Mouse (Mus musculus) heart, adult 2 months (tissue): ENCODE data around the gene Tfap2b. TPM values are rescaled to one million over a fixed set of nuclear protein-coding genes. Genes with fewer than 3 reads are reported as not detected.

Experiments used
- DNase-seq, 2 experiments: peaks; one replicate each; pipeline ENCODE4 v3.0.0; 2021
- H3K27ac ChIP-seq: fragments of 200-600 bp; 2 replicates; pipeline ENCODE4 v1.8.1; 2022
- H3K27me3 ChIP-seq: fragments of 200-500 bp; 2 replicates; pipeline ENCODE4 v1.6.1; 2012; ENCODE audit warnings: mild to moderate bottlenecking, low read length, inconsistent platforms, mixed read lengths; ENCODE audit not compliant: control insufficient read depth, insufficient read depth
- H3K36me3 ChIP-seq: fragments of 200-500 bp; 2 replicates; pipeline ENCODE4 v1.6.1; 2012; ENCODE audit warnings: low read length, inconsistent platforms; ENCODE audit not compliant: control insufficient read depth, insufficient read depth
- H3K4me1 ChIP-seq: fragments of 200-500 bp; 2 replicates; pipeline ENCODE4 v1.6.1; 2011; ENCODE audit warnings: low read length; ENCODE audit not compliant: control insufficient read depth, insufficient read depth
- H3K4me3 ChIP-seq: fragments of 200-600 bp; 2 replicates; pipeline ENCODE4 v1.8.1; 2022
- H3K79me2 ChIP-seq: fragments of 200-500 bp; replicated peaks from 2 replicates; pipeline ENCODE4 v1.6.1; 2012; ENCODE audit warnings: mild to moderate bottlenecking, inconsistent platforms, low read length, moderate library complexity, mixed read lengths; ENCODE audit not compliant: control insufficient read depth, insufficient read depth
- H3K9ac ChIP-seq: fragments of 200-500 bp; 2 replicates; pipeline ENCODE4 v1.6.1; 2012; ENCODE audit warnings: low read depth, mild to moderate bottlenecking, control low read depth, inconsistent platforms, low read length, mixed read lengths
- CTCF ChIP-seq: fragments of 200-600 bp; IDR thresholded peaks from 2 replicates; pipeline ENCODE4 v1.8.1; 2022; ENCODE audit warnings: antibody characterized with exemption, mild to moderate bottlenecking, moderate library complexity
- EP300 ChIP-seq: fragments of 200-500 bp; IDR thresholded peaks from 2 replicates; pipeline ENCODE4 v1.6.1; 2011; ENCODE audit warnings: low read depth, low read length, control low read depth; ENCODE audit not compliant: insufficient read depth
- POLR2A ChIP-seq: fragments of 200-500 bp; IDR thresholded peaks from 2 replicates; pipeline ENCODE4 v1.6.1; 2011; ENCODE audit warnings: mild to moderate bottlenecking, low read depth, low read length, control low read depth; ENCODE audit not compliant: insufficient read depth
- WGBS: fragments of 180-500 bp; shearing (Covaris S2); methylation state at CpG from one replicate; pipeline ENCODE4 v1.1.7; 2018; 5-methylcytosine and 5-hydroxymethylcytosine counted together
- intact Hi-C: fragments of 180-260 bp; cut with DNase I; formaldehyde crosslinking; loops from one replicate; pipeline ENCODE4 v1.15.1; 2025
- polyA plus RNA-seq: library from polyadenylated mRNA; depleted of rRNA; stranded (reverse); fragments of >200 nt; gene quantifications from 2 replicates; pipeline ENCODE4 v1.2.3, GENCODE M21; 2012
- total RNA-seq, 2 experiments: library from RNA; stranded (reverse); gene quantifications; 2 replicates each; pipeline ENCODE4 v1.2.3; 2021

Gene Tfap2b
- total and polyA plus RNA-seq, 3 experiments: 0.16 TPM; not detected in 2

- intact Hi-C loops: no loop called here
- H3K9ac ChIP-seq: no peak overlapping the region
- H3K4me3 ChIP-seq: no peak overlapping the region
- 3% methylated on average over 36 of the region's 36 CpGs for WGBS
- no peaks in the 10 kb centered on the region for H3K36me3 ChIP-seq
- no peak for DNase-seq
- no peaks in the 10 kb centered on the region for H3K79me2 ChIP-seq
- no peak for TF ChIP-seq EP300
- TF ChIP-seq POLR2A: no peak
- no peak for TF ChIP-seq CTCF
- H3K4me1 ChIP-seq: no peaks in the 10 kb centered on the region
- H3K27ac ChIP-seq: no peak overlapping the region
- peaks cover 19% of the 10 kb centered on the region for H3K27me3 ChIP-seq
These were observed 5.2 kb downstream of the Tfap2b start for GRCm38 (mm10) chr1:19213851-19214395.

GRCm38 (mm10) chr1:19217391-19217790 lies 8.7 kb downstream of the Tfap2b start:
- Histone ChIP-seq H3K4me1 (no peaks in the 10 kb centered on the region), H3K27me3 (peaks cover 11% of the 10 kb centered on the region), H3K36me3 (no peaks in the 10 kb centered on the region), H3K27ac (no peak overlapping the region), H3K79me2 (no peaks in the 10 kb centered on the region), H3K4me3 (no peak overlapping the region), H3K9ac (no peak overlapping the region)
- TF ChIP-seq POLR2A (no peak), EP300 (no peak), CTCF (no peak)
- no peak for DNase-seq
- 7% methylated on average over 16 of the region's 16 CpGs for WGBS
- intact Hi-C loops: no loop called here

GRCm38 (mm10) chr1:19218221-19218620 lies 9.5 kb downstream of the Tfap2b start:
- no peak for DNase-seq
- WGBS: 2% methylated on average over 7 of the region's 7 CpGs
- no peaks in the 10 kb centered on the region for H3K36me3 ChIP-seq
- no peak overlapping the region for H3K9ac ChIP-seq
- intact Hi-C loops: no loop called here
- no peaks in the 10 kb centered on the region for H3K79me2 ChIP-seq
- TF ChIP-seq CTCF: no peak
- TF ChIP-seq POLR2A: no peak
- TF ChIP-seq EP300: no peak
- no peaks in the 10 kb centered on the region for H3K4me1 ChIP-seq
- H3K27me3 ChIP-seq: peaks cover 10% of the 10 kb centered on the region
- no peak overlapping the region for H3K27ac ChIP-seq
- no peak overlapping the region for H3K4me3 ChIP-seq

- no peak overlapping the region for H3K27ac ChIP-seq
- no peaks in the 10 kb centered on the region for H3K4me1 ChIP-seq
- H3K36me3 ChIP-seq: no peaks in the 10 kb centered on the region
- no peak overlapping the region for H3K9ac ChIP-seq
- H3K4me3 ChIP-seq: no peak overlapping the region
- DNase-seq: no peak
- TF ChIP-seq POLR2A (no peak), EP300 (no peak), CTCF (no peak)
- H3K79me2 ChIP-seq: no peaks in the 10 kb centered on the region
- intact Hi-C loops: no loop called here
- peaks cover 5% of the 10 kb centered on the region; the same call in 1 of the 2 replicates for H3K27me3 ChIP-seq
These were observed 10.7 kb downstream of the Tfap2b start for GRCm38 (mm10) chr1:19219381-19219780.

GRCm38 (mm10) chr1:19220564-19220963 lies 11.8 kb downstream of the Tfap2b start:
- WGBS: 4% methylated on average over 1 of the region's 1 CpGs
- intact Hi-C loops: no loop called here
- H3K27me3 ChIP-seq: peaks cover 5% of the 10 kb centered on the region; the same call in 1 of the 2 replicates

GRCm38 (mm10) chr1:19221601-19222000 lies 12.9 kb downstream of the Tfap2b start:
- H3K4me1 ChIP-seq: no peaks in the 10 kb centered on the region

More at GRCm38 (mm10) chr1:19220564-19220963, 11.8 kb downstream of the Tfap2b start:
- no peak overlapping the region for H3K27ac ChIP-seq
- no peak overlapping the region for H3K4me3 ChIP-seq
- DNase-seq: no peak
- no peak overlapping the region for H3K9ac ChIP-seq
- no peaks in the 10 kb centered on the region for H3K79me2 ChIP-seq
- H3K4me1 ChIP-seq: no peaks in the 10 kb centered on the region
- no peaks in the 10 kb centered on the region for H3K36me3 ChIP-seq
- no peak for TF ChIP-seq CTCF
- TF ChIP-seq EP300: no peak
- TF ChIP-seq POLR2A: no peak

More at GRCm38 (mm10) chr1:19221601-19222000, 12.9 kb downstream of the Tfap2b start:
- Histone ChIP-seq H3K27me3 (peaks cover 7% of the 10 kb centered on the region; the same call in 1 of the 2 replicates), H3K4me3 (no peak overlapping the region), H3K27ac (no peak overlapping the region), H3K36me3 (no peaks in the 10 kb centered on the region), H3K9ac (no peak overlapping the region), H3K79me2 (no peaks in the 10 kb centered on the region)
- DNase-seq: no peak
- TF ChIP-seq EP300: no peak
- no peak for TF ChIP-seq POLR2A
- TF ChIP-seq CTCF: no peak
- intact Hi-C loops: no loop called here
- 3% methylated on average over 7 of the region's 7 CpGs for WGBS
